ENCODE assay signal across 22 mouse cellular contexts in the genomic region with DNA sequence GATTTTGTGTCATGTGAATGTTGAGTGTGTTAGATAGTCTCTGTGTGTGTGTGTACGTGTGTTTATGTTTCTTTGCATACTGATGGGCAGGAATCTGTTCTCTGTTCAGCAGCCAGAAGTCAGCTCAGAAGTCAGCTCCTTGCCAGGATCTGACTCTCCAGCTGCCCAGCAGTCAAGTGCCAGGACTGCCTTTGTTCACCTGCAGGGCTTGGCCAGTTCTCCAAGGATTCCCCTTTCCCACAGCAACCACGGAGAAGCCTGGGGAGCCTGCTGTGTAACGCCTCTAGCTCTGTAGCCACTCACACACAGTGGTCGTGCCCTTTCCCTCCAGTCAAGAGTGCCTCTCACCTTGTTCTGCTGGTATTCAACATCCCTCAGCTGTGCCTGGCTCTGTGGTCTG.
DNase-seq lines count a peak whose midpoint lies in the region; ATAC-seq and TF ChIP-seq lines count a peak whose summit lies in the region.
"Had no signal": no experiment of that assay in that cellular context is flagged by ENCODE, and none has a peak within 500 bp of the region (broad histone marks: within the 10 kb centered on the region; RNA-seq: fewer than 3 reads in every experiment).

No protein-coding gene starts in this region.

- no peaks in the 10 kb centered on the region for H3K27me3 ChIP-seq in hindbrain, embryonic 13.5 days
- no peaks in the 10 kb centered on the region for H3K27me3 ChIP-seq in hindbrain, embryonic 12.5 days
- no peaks in the 10 kb centered on the region for H3K27me3 ChIP-seq in neural tube, embryonic 15.5 days (replicated peaks)
- no peaks in the 10 kb centered on the region for H3K27me3 ChIP-seq in hindbrain, postnatal 0 days (ENCODE audit: insufficient read depth, low read length)
- H3K27me3 ChIP-seq in liver, postnatal 0 days (ENCODE audit: insufficient read depth, low read length), result no peaks in the 10 kb centered on the region
- H3K27me3 ChIP-seq: liver, embryonic 15.5 days; neural tube, embryonic 12.5 days had no signal

- no peak for DNase-seq in neural tube, embryonic 10.5 days (ENCODE audit: extremely low spot score, low spot score)
- DNase-seq in cerebellum, adult 9-10 months, result peak; percentile 46
- no peak for DNase-seq in hindbrain, postnatal 0 days (ENCODE audit: low spot score)
- DNase-seq in liver, postnatal 0 days, result no peak
- no peak for DNase-seq in lung, postnatal 14 days
- DNase-seq: adrenal gland, adult 8-10 months; heart, postnatal 4 days; kidney, adult 8-10 months; kidney, postnatal 10 days; liver; retina, postnatal 1 day; right cerebral cortex, postnatal 25 days; spleen, adult 18-20 months had no signal

- peaks cover 15% of the 10 kb centered on the region for H3K4me1 ChIP-seq in hindbrain, embryonic 13.5 days (replicated peaks)
- peaks cover 5% of the 10 kb centered on the region; the same call in 1 of the 2 replicates for H3K4me1 ChIP-seq in hindbrain, embryonic 12.5 days
- peaks cover 7% of the 10 kb centered on the region for H3K4me1 ChIP-seq in neural tube, embryonic 15.5 days
- H3K4me1 ChIP-seq in hindbrain, postnatal 0 days (ENCODE audit: insufficient read depth, low read length), result no peaks in the 10 kb centered on the region; the same call in 1 of the 2 replicates
- H3K4me1 ChIP-seq in liver, postnatal 0 days (ENCODE audit: insufficient read depth), result no peaks in the 10 kb centered on the region
- H3K4me1 ChIP-seq: limb, embryonic 10.5 days; liver, embryonic 15.5 days; neural tube, embryonic 12.5 days had no signal

- H3K9ac ChIP-seq in hindbrain, embryonic 13.5 days, result no peak overlapping the region
- no peak overlapping the region for H3K9ac ChIP-seq in hindbrain, embryonic 12.5 days
- no peak overlapping the region for H3K9ac ChIP-seq in neural tube, embryonic 15.5 days (replicated peaks)
- H3K9ac ChIP-seq in hindbrain, postnatal 0 days (replicated peaks; ENCODE audit: low read length), result no peak overlapping the region
- no peak overlapping the region for H3K9ac ChIP-seq in liver, postnatal 0 days (replicated peaks)
- H3K9ac ChIP-seq: liver, embryonic 15.5 days; neural tube, embryonic 12.5 days had no signal

- no peaks in the 10 kb centered on the region for H3K36me3 ChIP-seq in hindbrain, embryonic 13.5 days
- no peaks in the 10 kb centered on the region for H3K36me3 ChIP-seq in hindbrain, embryonic 12.5 days
- no peaks in the 10 kb centered on the region for H3K36me3 ChIP-seq in neural tube, embryonic 15.5 days
- H3K36me3 ChIP-seq in hindbrain, postnatal 0 days (ENCODE audit: insufficient read depth, low read length), result no peaks in the 10 kb centered on the region
- no peaks in the 10 kb centered on the region for H3K36me3 ChIP-seq in liver, postnatal 0 days (replicated peaks; ENCODE audit: insufficient read depth, low read length)
- H3K36me3 ChIP-seq: limb, embryonic 10.5 days; liver, embryonic 15.5 days; neural tube, embryonic 12.5 days had no signal

- TF ChIP-seq EP300 in liver, postnatal 0 days (IDR thresholded peaks at IDR 0.05; ENCODE audit: low read depth), result no peak

- ATAC-seq in hindbrain, embryonic 13.5 days (ENCODE audit: low FRiP score), result no peak
- no peak for ATAC-seq in hindbrain, embryonic 12.5 days (ENCODE audit: low FRiP score)
- no peak for ATAC-seq in neural tube, embryonic 15.5 days (ENCODE audit: low FRiP score)
- ATAC-seq in hindbrain, postnatal 0 days, result peak; percentile 14
- no peak for ATAC-seq in liver, postnatal 0 days
- ATAC-seq: forebrain, embryonic 14.5 days had no signal

- H3K9me3 ChIP-seq in hindbrain, embryonic 13.5 days, result no peaks in the 10 kb centered on the region
- H3K9me3 ChIP-seq in hindbrain, embryonic 12.5 days (replicated peaks), result no peaks in the 10 kb centered on the region
- H3K9me3 ChIP-seq in neural tube, embryonic 15.5 days (replicated peaks), result no peaks in the 10 kb centered on the region
- no peaks in the 10 kb centered on the region for H3K9me3 ChIP-seq in hindbrain, postnatal 0 days (ENCODE audit: low read length)
- H3K9me3 ChIP-seq in liver, postnatal 0 days (ENCODE audit: low read length), result no peaks in the 10 kb centered on the region
- H3K9me3 ChIP-seq: limb, embryonic 10.5 days; liver, embryonic 15.5 days; neural tube, embryonic 12.5 days had no signal

- H3K27ac ChIP-seq in hindbrain, embryonic 13.5 days, result peak overlapping the region; percentile 44; the same call in 1 of the 2 replicates
- no peak overlapping the region for H3K27ac ChIP-seq in hindbrain, embryonic 12.5 days
- H3K27ac ChIP-seq in neural tube, embryonic 15.5 days (replicated peaks), result peak overlapping the region; percentile 37; the same call in 1 of the 2 replicates
- H3K27ac ChIP-seq in hindbrain, postnatal 0 days, result no peak overlapping the region
- H3K27ac ChIP-seq in liver, postnatal 0 days (ENCODE audit: low read depth), result no peak overlapping the region
- H3K27ac ChIP-seq: left cerebral cortex, adult 2 months; limb, embryonic 10.5 days; liver, embryonic 15.5 days; macrophage; neural tube, embryonic 12.5 days had no signal

- 56% methylated on average over 4 of the region's 4 CpGs for WGBS in hindbrain, embryonic 13.5 days
- whole genome bisulfite sequencing in hindbrain, embryonic 12.5 days, result 72% methylated on average over 4 of the region's 4 CpGs
- WGBS in neural tube, embryonic 15.5 days, result 58% methylated on average over 4 of the region's 4 CpGs
- WGBS in hindbrain, postnatal 0 days, result 32% methylated on average over 4 of the region's 4 CpGs
- 63% methylated on average over 4 of the region's 4 CpGs for WGBS in liver, postnatal 0 days (ENCODE audit: insufficient replicate concordance)

- H3K4me2 ChIP-seq in hindbrain, embryonic 13.5 days, result no peak overlapping the region
- no peak overlapping the region for H3K4me2 ChIP-seq in hindbrain, embryonic 12.5 days (replicated peaks)
- no peak overlapping the region for H3K4me2 ChIP-seq in neural tube, embryonic 15.5 days
- no peak overlapping the region for H3K4me2 ChIP-seq in hindbrain, postnatal 0 days (ENCODE audit: low read depth, low read length)
- no peak overlapping the region for H3K4me2 ChIP-seq in liver, postnatal 0 days (ENCODE audit: low read depth, low read length)
- H3K4me2 ChIP-seq: liver, embryonic 15.5 days; neural tube, embryonic 12.5 days had no signal

- H3K4me3 ChIP-seq in hindbrain, embryonic 13.5 days, result no peak overlapping the region
- H3K4me3 ChIP-seq in hindbrain, embryonic 12.5 days, result no peak overlapping the region
- no peak overlapping the region for H3K4me3 ChIP-seq in neural tube, embryonic 15.5 days (replicated peaks)
- no peak overlapping the region for H3K4me3 ChIP-seq in hindbrain, postnatal 0 days (ENCODE audit: low read length)
- H3K4me3 ChIP-seq in liver, postnatal 0 days (ENCODE audit: low read depth, low read length), result no peak overlapping the region
- H3K4me3 ChIP-seq: left cerebral cortex, adult 2 months; limb, embryonic 10.5 days; liver, embryonic 15.5 days; neural tube, embryonic 12.5 days had no signal

- no peak for TF ChIP-seq CTCF in hindbrain, postnatal 0 days (IDR thresholded peaks at IDR 0.05; ENCODE audit: low read depth)
- TF ChIP-seq CTCF in liver, postnatal 0 days (IDR thresholded peaks at IDR 0.05; ENCODE audit: low read depth), result no peak

Comparison
In these comparisons a context has a peak if more than half of its experiments do, and no peak if none do; other contexts are left out.
1. H3K27ac ChIP-seq: peak in hindbrain, embryonic 13.5 days (single experiment) and neural tube, embryonic 15.5 days (single experiment); none in hindbrain, embryonic 12.5 days (single experiment), hindbrain, postnatal 0 days (single experiment) and liver, postnatal 0 days (single experiment).